Mouse (Mus musculus): ENCODE measurements around the gene Kif21a. TPM values are rescaled to one million over a fixed set of nuclear protein-coding genes. Genes with fewer than 3 reads are reported as not detected.

The Kif21a gene
- 9.8 and 11.1 TPM in 2 replicates for polyA plus RNA-seq (2015; fragmentation: Nextera tagmentation; extraction: Ambion mirVana)

DNA sequence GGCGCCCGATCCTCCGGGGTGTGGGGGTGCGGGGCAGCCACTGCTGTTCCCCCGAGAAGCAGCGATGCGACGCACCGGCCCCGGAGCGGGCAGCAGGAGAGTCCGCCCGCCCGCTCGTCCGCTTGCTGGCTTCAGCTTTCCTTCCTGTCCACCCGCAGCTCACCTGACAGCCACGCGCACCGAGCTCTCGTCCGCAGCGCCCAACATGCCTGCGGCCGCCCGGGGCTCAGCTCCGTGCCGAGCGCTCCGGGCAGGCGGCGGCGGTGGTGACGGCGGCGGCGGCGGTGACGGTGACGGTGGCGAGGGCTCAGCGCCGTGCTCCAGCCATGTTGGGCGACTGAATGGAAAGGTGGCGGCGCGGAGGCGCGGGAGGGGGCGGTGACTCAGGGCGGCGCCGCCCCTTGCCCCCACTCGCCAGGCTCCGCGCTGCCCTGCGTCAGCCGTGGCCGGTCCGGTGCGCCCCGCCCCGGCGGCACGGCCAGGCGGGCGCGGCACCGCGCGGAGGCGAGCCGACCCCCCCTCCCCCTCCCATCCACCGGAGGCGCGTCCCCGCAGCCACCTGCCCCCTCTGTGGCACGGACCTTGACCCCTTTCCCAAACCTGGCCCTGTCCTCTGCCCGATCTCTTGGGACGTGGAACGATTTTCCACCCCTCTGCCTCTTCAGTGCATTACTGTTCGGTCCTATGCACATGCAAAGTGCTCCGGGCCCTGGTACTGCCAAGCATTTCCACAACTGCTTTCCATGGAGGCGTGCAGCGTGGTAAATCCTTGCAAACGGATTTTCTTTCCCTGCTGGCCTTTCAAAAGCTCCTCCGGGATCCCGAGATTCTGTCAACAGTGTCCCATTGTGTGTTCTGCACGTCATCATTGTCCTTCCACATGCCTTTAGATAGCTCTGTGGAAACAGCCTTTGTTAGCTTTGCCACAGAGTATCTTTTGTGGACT, at the start of gene Kif21a:
Gene Kif21a, minus strand, starts transcription at position 453 of the 946 bp plus-strand sequence.
- Histone ChIP-seq H3K27me3 (ENCODE audit: insufficient read depth, low read length) (no peaks in the 10 kb centered on the region), H3K9me3 (ENCODE audit: low read length) (no peaks in the 10 kb centered on the region), H3K4me3 (ENCODE audit: low read length) (peak within 1 kb of the TSS; percentile 91), H3K4me2 (replicated peaks; ENCODE audit: low read depth, low read length) (peak within 1 kb of the TSS; percentile 100), H3K27ac (ENCODE audit: low read length) (peak within 1 kb of the TSS; percentile 90), H3K9ac (replicated peaks; ENCODE audit: low read length) (peak within 1 kb of the TSS; percentile 89), H3K4me1 (ENCODE audit: insufficient read depth, low read length) (peaks cover 8% of the 10 kb centered on the region; the same call in 1 of the 2 replicates), H3K36me3 (ENCODE audit: insufficient read depth, low read length) (no peaks in the 10 kb centered on the region)
- ATAC-seq (ENCODE audit: low FRiP score, low TSS enrichment) = peak; percentile 94
- WGBS = under 1% methylated on average over 70 of the region's 89 CpGs

- no peak for ATAC-seq (ENCODE audit: low FRiP score, low TSS enrichment)
- H3K9me3 ChIP-seq (ENCODE audit: low read length) = no peaks in the 10 kb centered on the region
- no peak overlapping the region for H3K4me3 ChIP-seq (ENCODE audit: low read length)
- no peaks in the 10 kb centered on the region for H3K36me3 ChIP-seq (ENCODE audit: insufficient read depth, low read length)
- no peak overlapping the region for H3K4me2 ChIP-seq (replicated peaks; ENCODE audit: low read depth, low read length)
- peaks cover 5% of the 10 kb centered on the region for H3K4me1 ChIP-seq (ENCODE audit: insufficient read depth, low read length)
- no peak overlapping the region for H3K9ac ChIP-seq (replicated peaks; ENCODE audit: low read length)
- WGBS = 85% methylated on average over 6 of the region's 6 CpGs
- no peaks in the 10 kb centered on the region for H3K27me3 ChIP-seq (ENCODE audit: insufficient read depth, low read length)
- no peak overlapping the region for H3K27ac ChIP-seq (ENCODE audit: low read length)
Measured at GRCm38 (mm10) chr15:91096606-91097005, 46.9 kb upstream of the Kif21a start.

GRCm38 (mm10) chr15:91089427-91089826, 39.7 kb upstream of the Kif21a start:
- H3K27me3 ChIP-seq (ENCODE audit: insufficient read depth, low read length) = no peaks in the 10 kb centered on the region
- H3K9ac ChIP-seq (replicated peaks; ENCODE audit: low read length) = no peak overlapping the region
- H3K4me2 ChIP-seq (replicated peaks; ENCODE audit: low read depth, low read length) = no peak overlapping the region
- H3K4me1 ChIP-seq (ENCODE audit: insufficient read depth, low read length) = peaks cover 5% of the 10 kb centered on the region
- H3K27ac ChIP-seq (ENCODE audit: low read length) = no peak overlapping the region
- WGBS = 82% methylated on average over 7 of the region's 7 CpGs
- no peak overlapping the region for H3K4me3 ChIP-seq (ENCODE audit: low read length)
- ATAC-seq (ENCODE audit: low FRiP score, low TSS enrichment) = no peak
- H3K9me3 ChIP-seq (ENCODE audit: low read length) = no peaks in the 10 kb centered on the region
- H3K36me3 ChIP-seq (ENCODE audit: insufficient read depth, low read length) = no peaks in the 10 kb centered on the region

- Histone ChIP-seq H3K27me3 (ENCODE audit: insufficient read depth, low read length) (no peaks in the 10 kb centered on the region), H3K4me1 (ENCODE audit: insufficient read depth, low read length) (peaks cover 5% of the 10 kb centered on the region), H3K9ac (replicated peaks; ENCODE audit: low read length) (no peak overlapping the region), H3K4me3 (ENCODE audit: low read length) (no peak overlapping the region), H3K9me3 (ENCODE audit: low read length) (no peaks in the 10 kb centered on the region), H3K27ac (ENCODE audit: low read length) (no peak overlapping the region), H3K36me3 (ENCODE audit: insufficient read depth, low read length) (no peaks in the 10 kb centered on the region), H3K4me2 (replicated peaks; ENCODE audit: low read depth, low read length) (no peak overlapping the region)
- WGBS = 92% methylated on average over 12 of the region's 12 CpGs
- ATAC-seq (ENCODE audit: low FRiP score, low TSS enrichment) = no peak
Measured at GRCm38 (mm10) chr15:91088071-91088470, 38.3 kb upstream of the Kif21a start.

DNA sequence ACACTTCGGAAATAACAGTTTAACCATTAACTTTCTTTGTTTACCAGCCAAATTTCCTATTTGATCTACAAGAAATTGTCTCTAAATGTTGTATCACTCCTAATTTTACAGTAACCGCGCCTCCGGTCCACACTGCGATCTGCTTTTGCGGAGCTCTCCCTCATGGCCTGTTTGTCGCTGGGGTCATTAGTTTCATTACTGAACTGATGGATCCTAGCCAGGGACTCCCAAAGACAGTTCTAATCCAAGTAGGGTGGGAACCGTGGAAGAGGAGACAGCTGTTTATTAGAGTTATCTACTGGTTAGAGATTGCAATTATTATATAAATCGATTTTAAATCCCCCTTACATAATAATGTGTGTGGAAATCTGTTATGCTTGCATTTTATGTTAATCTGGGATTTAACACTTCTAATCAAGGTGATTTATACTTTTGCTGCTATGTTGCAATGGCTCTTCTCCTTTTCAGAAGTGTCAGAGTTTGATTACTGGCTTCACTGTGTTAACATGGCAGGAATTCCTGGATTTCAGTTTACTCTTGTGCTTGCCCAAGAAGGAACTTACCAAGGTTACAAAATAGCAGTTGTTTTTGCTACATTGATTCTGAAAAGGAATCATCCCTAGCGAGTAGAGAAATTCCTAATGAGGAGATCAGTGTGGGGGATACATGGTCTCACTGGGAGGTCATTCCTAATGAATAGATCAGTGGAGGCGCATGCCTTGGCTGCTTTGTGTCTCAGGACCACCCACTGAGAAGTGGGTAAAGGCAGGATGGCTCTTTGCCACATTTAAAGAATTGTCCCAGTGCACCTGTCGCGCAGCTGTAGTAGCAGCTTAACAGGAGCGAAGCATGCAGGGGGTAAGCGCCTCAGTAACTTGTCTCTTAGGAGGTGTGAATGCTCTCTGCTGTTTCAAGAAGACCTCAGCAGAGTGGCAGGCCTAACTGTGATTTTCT, 28.0 kb upstream of the Kif21a start:
- no peak overlapping the region for H3K27ac ChIP-seq (ENCODE audit: low read length)
- no peak for ATAC-seq (ENCODE audit: low FRiP score, low TSS enrichment)
- H3K4me2 ChIP-seq (replicated peaks; ENCODE audit: low read depth, low read length) = no peak overlapping the region
- no peak overlapping the region for H3K4me3 ChIP-seq (ENCODE audit: low read length)
- 41% methylated on average over 15 of the region's 15 CpGs for WGBS
- H3K27me3 ChIP-seq (ENCODE audit: insufficient read depth, low read length) = no peaks in the 10 kb centered on the region
- H3K9ac ChIP-seq (replicated peaks; ENCODE audit: low read length) = no peak overlapping the region
- no peaks in the 10 kb centered on the region for H3K36me3 ChIP-seq (ENCODE audit: insufficient read depth, low read length)
- 0 out of 2 replicates have a peak, but pooled peaks cover 3% of the 10 kb centered on the region for H3K4me1 ChIP-seq (ENCODE audit: insufficient read depth, low read length)
- H3K9me3 ChIP-seq (ENCODE audit: low read length) = no peaks in the 10 kb centered on the region

DNA sequence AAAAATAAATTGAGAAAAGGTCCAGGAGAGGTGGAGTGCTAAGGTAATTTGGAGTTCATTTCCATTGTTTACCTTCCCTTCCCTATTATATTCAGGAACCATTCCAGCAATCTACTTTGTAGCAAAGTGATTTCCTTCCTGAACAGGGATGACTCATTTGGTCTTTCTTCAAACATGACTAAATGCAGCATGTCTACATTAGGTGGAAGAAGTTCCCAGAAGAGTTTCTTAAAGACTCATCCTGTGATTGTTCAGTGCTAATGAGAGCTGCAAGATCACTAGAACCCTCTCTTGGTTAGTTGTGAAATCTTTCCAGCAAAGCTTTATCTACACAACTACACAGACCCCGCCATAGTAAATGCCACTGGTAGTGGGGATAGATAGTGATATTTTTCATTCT, 22.7 kb upstream of the Kif21a start:
- no peak overlapping the region for H3K27ac ChIP-seq (ENCODE audit: low read length)

DNA sequence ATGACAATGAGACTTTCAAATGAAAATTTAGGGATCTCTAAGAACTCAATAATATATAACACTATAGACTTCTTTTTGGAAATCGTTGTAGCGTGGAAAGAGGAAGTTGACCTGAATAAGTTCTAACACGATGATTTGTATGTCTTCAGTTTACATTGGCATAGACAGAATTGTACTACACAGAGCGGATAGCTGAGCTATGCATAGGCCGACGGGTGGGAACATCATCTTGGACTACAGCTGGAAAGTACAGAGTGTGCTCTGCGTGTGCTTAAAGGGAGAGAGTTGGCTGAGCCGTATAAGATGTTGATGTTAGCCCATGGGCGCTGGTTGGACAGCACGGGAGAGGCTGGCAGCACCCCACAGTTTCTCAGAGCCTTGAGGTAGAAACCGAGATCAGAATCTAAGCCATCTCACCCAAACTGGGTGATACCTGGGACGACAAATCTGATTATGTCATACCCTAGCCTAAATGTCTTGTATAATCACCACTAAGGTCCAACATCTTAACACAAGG, 14.6 kb upstream of the Kif21a start:
- WGBS = 66% methylated on average over 12 of the region's 12 CpGs
- no peaks in the 10 kb centered on the region for H3K36me3 ChIP-seq (ENCODE audit: insufficient read depth, low read length)
- peaks cover 4% of the 10 kb centered on the region; the same call in 1 of the 2 replicates for H3K9me3 ChIP-seq (ENCODE audit: low read length)
- no peaks in the 10 kb centered on the region for H3K27me3 ChIP-seq (ENCODE audit: insufficient read depth, low read length)
- H3K9ac ChIP-seq (replicated peaks; ENCODE audit: low read length) = no peak overlapping the region
- H3K4me2 ChIP-seq (replicated peaks; ENCODE audit: low read depth, low read length) = no peak overlapping the region
- H3K27ac ChIP-seq (ENCODE audit: low read length) = no peak overlapping the region
- no peak overlapping the region for H3K4me3 ChIP-seq (ENCODE audit: low read length)
- no peaks in the 10 kb centered on the region for H3K4me1 ChIP-seq (ENCODE audit: insufficient read depth, low read length)
- ATAC-seq (ENCODE audit: low FRiP score, low TSS enrichment) = peak; percentile 63; the same call in 1 of the 2 replicates

More for the DNA sequence above, 22.7 kb upstream of the Kif21a start:
- Histone ChIP-seq H3K27me3 (ENCODE audit: insufficient read depth, low read length) (no peaks in the 10 kb centered on the region), H3K9me3 (ENCODE audit: low read length) (no peaks in the 10 kb centered on the region), H3K4me3 (ENCODE audit: low read length) (no peak overlapping the region), H3K9ac (replicated peaks; ENCODE audit: low read length) (no peak overlapping the region), H3K36me3 (ENCODE audit: insufficient read depth, low read length) (no peaks in the 10 kb centered on the region), H3K4me1 (ENCODE audit: insufficient read depth, low read length) (no peaks in the 10 kb centered on the region), H3K4me2 (replicated peaks; ENCODE audit: low read depth, low read length) (no peak overlapping the region)
- ATAC-seq (ENCODE audit: low FRiP score, low TSS enrichment) = no peak
- 96% methylated on average over 1 of the region's 1 CpGs for WGBS

DNA sequence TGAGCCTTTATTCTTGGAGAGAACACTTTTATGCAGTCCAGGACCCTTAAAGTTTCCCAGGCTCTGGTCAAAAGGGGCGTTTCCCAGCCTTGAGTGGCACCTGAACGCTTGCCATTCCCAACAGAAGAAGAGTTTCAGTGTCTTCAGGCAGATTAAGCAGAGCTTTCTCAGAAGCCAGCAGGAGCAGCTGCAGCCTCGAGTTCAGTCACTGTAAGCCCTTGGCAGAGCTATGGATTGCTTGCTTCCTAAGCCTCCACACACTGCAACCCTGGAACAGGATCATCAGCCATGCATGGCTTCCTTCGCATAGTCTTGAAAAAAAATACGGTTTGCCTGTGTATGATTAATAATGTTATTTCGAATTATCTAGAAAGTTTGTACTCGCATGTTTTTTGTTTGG, 14.1 kb upstream of the Kif21a start:
- no peak overlapping the region for H3K27ac ChIP-seq (ENCODE audit: low read length)
- no peaks in the 10 kb centered on the region for H3K36me3 ChIP-seq (ENCODE audit: insufficient read depth, low read length)
- no peak overlapping the region for H3K4me2 ChIP-seq (replicated peaks; ENCODE audit: low read depth, low read length)
- H3K9me3 ChIP-seq (ENCODE audit: low read length) = peaks cover 4% of the 10 kb centered on the region; the same call in 1 of the 2 replicates
- H3K27me3 ChIP-seq (ENCODE audit: insufficient read depth, low read length) = no peaks in the 10 kb centered on the region
- WGBS = 67% methylated on average over 7 of the region's 7 CpGs
- ATAC-seq (ENCODE audit: low FRiP score, low TSS enrichment) = no peak
- no peaks in the 10 kb centered on the region for H3K4me1 ChIP-seq (ENCODE audit: insufficient read depth, low read length)
- no peak overlapping the region for H3K9ac ChIP-seq (replicated peaks; ENCODE audit: low read length)
- no peak overlapping the region for H3K4me3 ChIP-seq (ENCODE audit: low read length)

DNA sequence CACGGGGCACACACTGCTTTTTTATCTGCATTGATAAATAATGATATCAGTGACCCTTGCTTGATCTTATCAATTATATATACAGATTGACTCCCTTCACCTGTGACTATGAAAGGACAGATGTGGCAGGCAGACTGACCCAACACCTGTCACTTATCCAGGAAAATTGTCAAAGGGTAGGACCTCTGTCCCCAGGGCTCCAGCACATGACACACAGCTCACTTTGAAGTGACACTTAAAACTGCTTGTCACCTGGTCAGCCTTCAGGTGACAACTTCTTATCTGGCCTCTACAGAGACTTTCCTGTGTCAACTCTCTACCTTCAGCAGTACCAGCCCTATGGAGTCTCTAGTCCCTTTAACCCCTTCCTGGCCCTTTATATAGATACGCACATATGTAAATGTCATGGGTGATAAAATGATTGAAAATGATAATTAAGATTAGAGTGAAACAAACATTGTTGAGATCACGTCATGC, 7.2 kb upstream of the Kif21a start:
- Histone ChIP-seq H3K36me3 (ENCODE audit: insufficient read depth, low read length) (no peaks in the 10 kb centered on the region), H3K4me2 (replicated peaks; ENCODE audit: low read depth, low read length) (no peak overlapping the region), H3K9ac (replicated peaks; ENCODE audit: low read length) (no peak overlapping the region), H3K27me3 (ENCODE audit: insufficient read depth, low read length) (no peaks in the 10 kb centered on the region), H3K9me3 (ENCODE audit: low read length) (peaks cover 4% of the 10 kb centered on the region; the same call in 1 of the 2 replicates), H3K4me3 (ENCODE audit: low read length) (no peak overlapping the region), H3K4me1 (ENCODE audit: insufficient read depth, low read length) (no peaks in the 10 kb centered on the region), H3K27ac (ENCODE audit: low read length) (no peak overlapping the region)
- ATAC-seq (ENCODE audit: low FRiP score, low TSS enrichment) = no peak
- WGBS = 74% methylated on average over 3 of the region's 3 CpGs
